Mouse (Mus musculus) right cerebral cortex, adult 2 months (tissue): ENCODE data around the gene Olfr628.
"Not testable (repeated sequence)": the region's sequence is repeated elsewhere in the genome, so short reads cannot be mapped to it uniquely, and the experiment has no call there.

Experiments used
- DNase-seq, 2 experiments: peaks; one replicate each; pipeline ENCODE4 v3.0.0; 2021 to 2022; ENCODE audit warnings: low spot score in 2 of 2

The Olfr628 gene

DNA sequence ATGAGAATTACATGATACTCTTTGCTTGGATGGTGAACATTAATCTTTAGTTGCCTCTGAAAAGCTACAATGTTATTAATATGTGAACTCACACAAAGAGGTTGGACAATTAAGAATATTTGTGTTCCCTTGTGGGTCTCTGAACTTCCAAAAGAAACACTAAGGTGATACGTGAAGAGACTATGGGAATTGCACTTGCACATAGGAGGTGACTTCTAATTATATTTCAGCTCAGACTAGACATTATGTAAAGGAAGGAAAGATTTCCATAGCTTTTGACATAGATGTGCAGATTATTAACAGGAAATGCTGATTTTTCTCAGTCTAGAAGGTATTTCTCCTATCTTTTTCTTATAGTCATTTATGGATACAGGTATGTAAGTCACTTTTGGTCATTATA, at the start of gene Olfr628:
TSS of gene Olfr628 (plus strand) at position 301 of the 400 bp plus-strand sequence.
- no peak for DNase-seq

DNA sequence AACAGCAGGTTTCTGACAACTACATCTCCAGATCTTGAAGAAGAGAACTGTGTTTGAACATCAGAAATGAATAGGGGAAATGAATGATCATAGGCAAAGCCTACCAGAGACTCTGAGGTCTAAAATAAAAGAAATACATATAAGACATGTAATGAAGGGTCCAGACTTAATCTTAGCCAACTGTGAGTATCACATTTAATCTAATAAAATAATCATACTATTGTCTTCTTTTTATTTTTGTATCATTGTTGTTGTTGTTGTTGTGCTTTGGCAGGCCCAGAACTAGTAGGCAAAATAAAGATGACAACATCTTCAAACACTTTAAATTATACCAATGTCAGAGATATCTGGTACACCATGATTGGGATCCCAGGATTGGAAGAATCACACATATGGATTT, 47.8 kb upstream of the Olfr628 start, which contains the start of gene Olfr625-ps1:
TSS of gene Olfr625-ps1 (plus strand) at position 301 of the 400 bp plus-strand sequence.
- DNase-seq = no peak

GRCm38 (mm10) chr7:103699469-103699868, 30.7 kb upstream of the Olfr628 start:
- DNase-seq = no peak

GRCm38 (mm10) chr7:103712024-103712423, 18.1 kb upstream of the Olfr628 start:
- no peak for DNase-seq

DNA sequence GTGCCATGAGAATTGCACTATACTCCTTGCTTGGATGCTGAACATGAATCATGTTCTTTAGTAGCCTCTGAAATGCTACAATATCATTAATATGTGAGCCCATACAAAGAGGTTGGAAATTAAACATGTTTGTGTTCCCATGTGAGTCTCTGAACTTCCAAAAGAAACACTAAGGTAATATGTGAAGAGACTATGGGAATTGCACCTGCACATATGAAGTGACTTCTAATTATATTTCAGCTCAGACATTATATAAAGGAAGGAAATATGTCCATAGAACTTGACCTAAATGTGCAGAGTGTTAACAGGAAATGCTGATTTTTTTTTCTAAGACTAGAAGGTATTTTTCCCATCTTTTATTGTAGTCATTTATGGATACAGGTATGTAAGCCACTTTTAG, 15.8 kb upstream of the Olfr628 start, which contains the start of gene Olfr243:
TSS of gene Olfr243 (plus strand) at position 301 of the 400 bp plus-strand sequence.
- no peak for DNase-seq

DNA sequence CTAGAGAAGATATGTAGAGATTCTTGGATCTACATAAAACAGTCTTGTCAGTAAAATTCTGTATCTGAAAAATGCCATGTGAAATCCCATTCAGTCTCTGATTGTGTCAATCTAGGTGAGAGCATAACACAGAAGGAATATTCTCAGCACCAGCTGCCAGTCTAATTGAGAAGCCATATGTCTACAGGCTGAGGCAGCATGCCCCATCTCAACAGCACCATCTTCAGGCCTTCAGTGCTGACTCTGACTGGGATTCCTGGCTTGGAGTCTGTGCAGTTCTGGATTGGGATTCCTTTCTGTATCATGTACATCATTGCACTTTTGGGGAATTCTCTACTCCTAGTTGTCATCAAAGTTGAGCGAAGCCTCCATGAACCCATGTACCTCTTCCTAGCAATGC, 13.8 kb upstream of the Olfr628 start:
- DNase-seq = not testable (repeated sequence)

DNA sequence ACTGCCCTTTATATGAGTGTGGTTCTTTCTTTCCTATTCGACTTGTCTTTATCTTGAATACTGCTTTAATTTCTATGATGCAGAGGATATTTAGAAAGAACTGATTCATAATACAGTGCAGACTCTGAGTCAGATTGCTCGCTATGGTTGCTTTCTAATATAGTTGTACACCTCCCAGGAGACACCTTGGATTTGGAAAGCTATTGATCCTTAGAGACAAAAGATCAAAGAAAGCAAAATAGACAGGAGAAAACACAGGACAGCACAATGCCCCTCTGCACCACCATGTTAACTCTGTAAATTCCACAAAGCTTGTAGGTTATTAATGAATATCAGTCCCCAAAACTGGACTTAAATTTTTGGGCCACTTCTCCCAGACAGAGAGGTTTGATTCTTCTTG, 14.7 kb downstream of the Olfr628 start, which contains the start of gene Olfr629:
TSS of gene Olfr629 (minus strand) at position 101 of the 400 bp plus-strand sequence.
- DNase-seq = no peak

- no peak for DNase-seq
Measured at GRCm38 (mm10) chr7:103757233-103757632, 27.1 kb downstream of the Olfr628 start, which contains the start of gene Olfr630. Olfr630 (minus strand) TSS chr7:103757333.

GRCm38 (mm10) chr7:103762212-103762611, 32.0 kb downstream of the Olfr628 start:
- not testable (repeated sequence) for DNase-seq

GRCm38 (mm10) chr7:103767687-103768086, 37.5 kb downstream of the Olfr628 start:
- DNase-seq = not testable (repeated sequence)

GRCm38 (mm10) chr7:103771494-103771893, 41.3 kb downstream of the Olfr628 start, which contains the start of gene Olfr69:
Olfr69 (minus strand) TSS chr7:103771594.
- DNase-seq = no peak

DNA sequence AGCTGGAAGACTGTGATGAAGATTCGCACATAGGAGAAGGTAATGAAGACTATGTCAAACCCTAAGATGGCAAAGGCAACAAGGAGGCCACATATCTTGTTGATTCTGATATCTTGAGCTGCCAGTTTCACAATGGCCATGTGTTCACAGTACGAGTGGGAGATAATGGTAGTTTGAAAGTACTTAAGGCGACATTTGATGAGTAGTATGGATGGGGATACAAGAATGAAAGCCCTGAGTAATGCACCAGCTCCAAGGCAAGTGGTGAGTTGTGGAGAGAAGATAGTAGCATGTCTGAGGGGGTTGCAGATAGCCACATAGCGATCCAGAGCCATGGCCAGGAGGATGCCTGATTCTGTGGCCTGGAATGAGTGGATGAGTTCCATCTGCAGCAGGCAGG, 47.5 kb downstream of the Olfr628 start:
- not testable (repeated sequence) for DNase-seq

GRCm38 (mm10) chr7:103779598-103779997, 49.4 kb downstream of the Olfr628 start, which contains the start of gene Olfr68:
Olfr68 (minus strand) TSS chr7:103779698.
- DNase-seq = no peak
